Mouse (Mus musculus): ENCODE results near the gene Adap1. TPM values are rescaled to one million over a fixed set of nuclear protein-coding genes. Genes with fewer than 3 reads are reported as not detected.
A peak's percentile ranks its signal among the peaks of the same experiment; 100 is the strongest.

Gene Adap1
- 65.0 and 72.4 TPM in 2 replicates for total RNA-seq (2012; rRNA removed)

GRCm38 (mm10) chr5:139325395-139325966 lies at the start of gene Adap1:
Adap1 (minus strand) TSS chr5:139325622.
- Histone ChIP-seq H3K9ac (ENCODE audit: insufficient read depth, low read depth, low read length, poor library complexity, severe bottlenecking) (peak within 1 kb of the TSS; percentile 85), H3K4me1 (ENCODE audit: control insufficient read depth in 2 of 2, insufficient read depth in 2 of 2, low read length in 2 of 2, poor library complexity in 1 of 2) (peaks cover 0 to 13% of the 10 kb centered on the region in 2 experiments; a peak in 1 of 4 replicates), H3K27ac (ENCODE audit: insufficient read depth, low read depth, low read length, poor library complexity, severe bottlenecking) (peak within 1 kb of the TSS; percentile 64), H3K9me3 (ENCODE audit: control insufficient read depth, insufficient read depth, low read depth, low read length) (no peaks in the 10 kb centered on the region), H3K4me3 (ENCODE audit: insufficient read depth in 1 of 2, low read depth in 1 of 2, low read length in 2 of 2, poor library complexity in 1 of 2, severe bottlenecking in 1 of 2) (peak within 1 kb of the TSS; percentile 80 to 92), H3K36me3 (ENCODE audit: control insufficient read depth, insufficient read depth, low read length, poor library complexity, severe bottlenecking) (no peaks in the 10 kb centered on the region)
- TF ChIP-seq HCFC1 (IDR thresholded peaks at IDR 0.05; ENCODE audit: borderline replicate concordance, insufficient read depth, low read length): no peak
- TF ChIP-seq ZC3H11A (IDR thresholded peaks at IDR 0.05; ENCODE audit: borderline replicate concordance, low read depth, low read length): no peak
- TF ChIP-seq CHD2 (IDR thresholded peaks at IDR 0.05; ENCODE audit: low read depth, low read length): no peak
- no peak for TF ChIP-seq MAFK (IDR thresholded peaks at IDR 0.05; ENCODE audit: insufficient read depth, low read depth, low read length)
- no peak for TF ChIP-seq ZNF384 (IDR thresholded peaks at IDR 0.05; ENCODE audit: low read depth, low read length)
- peak; percentile 81 for DNase-seq (ENCODE audit: low read depth, low spot score)
- in situ Hi-C loops (cut with MboI; ENCODE audit: low sequenced_read_pairs in 2 of 2, unreplicated experiment in 2 of 2): no loop called here

- no peaks in the 10 kb centered on the region for H3K36me3 ChIP-seq (ENCODE audit: control insufficient read depth, insufficient read depth, low read length, poor library complexity, severe bottlenecking)
Measured at GRCm38 (mm10) chr5:139374841-139375240, 49.4 kb upstream of the Adap1 start.

DNA sequence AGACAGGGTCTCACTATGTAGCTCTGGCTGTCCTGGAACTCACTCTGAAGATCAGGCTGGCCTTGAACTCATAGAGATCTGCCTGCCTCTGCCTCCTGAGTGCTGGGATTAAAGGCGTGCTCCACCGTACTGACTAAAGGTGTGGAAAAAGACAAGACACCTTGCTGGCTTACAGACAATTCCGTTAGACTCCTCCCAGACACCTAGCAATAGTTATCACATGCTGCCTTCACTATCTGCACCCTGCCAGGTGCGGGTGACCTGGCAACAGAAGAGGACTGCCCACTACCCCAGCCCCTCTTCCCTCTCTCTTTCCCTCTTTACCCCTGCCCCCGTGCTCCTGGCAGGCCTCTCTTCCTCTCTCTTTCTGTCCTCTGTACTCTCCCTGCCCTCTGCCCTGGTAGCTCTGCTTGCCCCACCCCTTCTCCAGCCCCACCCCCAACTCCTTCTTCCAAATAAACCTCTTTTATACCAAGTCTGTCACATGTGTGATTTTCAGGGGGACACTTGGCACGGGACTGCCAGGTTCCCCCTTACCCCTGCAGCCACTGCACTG lies 48.5 kb upstream of the Adap1 start:
- Histone ChIP-seq H3K9me3 (ENCODE audit: control insufficient read depth, insufficient read depth, low read depth, low read length) (no peaks in the 10 kb centered on the region), H3K4me3 (ENCODE audit: insufficient read depth in 1 of 2, low read depth in 1 of 2, low read length in 2 of 2, poor library complexity in 1 of 2, severe bottlenecking in 1 of 2) (no peak overlapping the region), H3K4me1 (ENCODE audit: control insufficient read depth in 2 of 2, insufficient read depth in 2 of 2, low read length in 2 of 2, poor library complexity in 1 of 2) (peaks cover 2 to 20% of the 10 kb centered on the region in 2 experiments; a peak in 3 of 4 replicates), H3K9ac (ENCODE audit: insufficient read depth, low read depth, low read length, poor library complexity, severe bottlenecking) (no peak overlapping the region), H3K36me3 (ENCODE audit: control insufficient read depth, insufficient read depth, low read length, poor library complexity, severe bottlenecking) (no peaks in the 10 kb centered on the region), H3K27ac (ENCODE audit: insufficient read depth, low read depth, low read length, poor library complexity, severe bottlenecking) (no peak overlapping the region)
- TF ChIP-seq ZNF384 (IDR thresholded peaks at IDR 0.05; ENCODE audit: low read depth, low read length) (no peak), ZC3H11A (IDR thresholded peaks at IDR 0.05; ENCODE audit: borderline replicate concordance, low read depth, low read length) (no peak)
- in situ Hi-C loops (cut with MboI; ENCODE audit: low sequenced_read_pairs in 2 of 2, unreplicated experiment in 2 of 2): no loop called here
- no peak for DNase-seq (ENCODE audit: low read depth, low spot score)

More at GRCm38 (mm10) chr5:139374841-139375240, 49.4 kb upstream of the Adap1 start:
- no peak overlapping the region for H3K4me3 ChIP-seq (ENCODE audit: insufficient read depth in 1 of 2, low read depth in 1 of 2, low read length in 2 of 2, poor library complexity in 1 of 2, severe bottlenecking in 1 of 2)
- no peaks in the 10 kb centered on the region for H3K9me3 ChIP-seq (ENCODE audit: control insufficient read depth, insufficient read depth, low read depth, low read length)
- H3K4me1 ChIP-seq (ENCODE audit: control insufficient read depth in 2 of 2, insufficient read depth in 2 of 2, low read length in 2 of 2, poor library complexity in 1 of 2): peaks cover 5 to 25% of the 10 kb centered on the region in 2 experiments
- DNase-seq (ENCODE audit: low read depth, low spot score): no peak
- TF ChIP-seq MAFK (IDR thresholded peaks at IDR 0.05; ENCODE audit: insufficient read depth, low read depth, low read length) (peak; percentile 59; the same call in 1 of the 2 replicates), HCFC1 (IDR thresholded peaks at IDR 0.05; ENCODE audit: borderline replicate concordance, insufficient read depth, low read length) (no peak)
- no peak overlapping the region for H3K27ac ChIP-seq (ENCODE audit: insufficient read depth, low read depth, low read length, poor library complexity, severe bottlenecking)
- H3K9ac ChIP-seq (ENCODE audit: insufficient read depth, low read depth, low read length, poor library complexity, severe bottlenecking): no peak overlapping the region
- in situ Hi-C loops (cut with MboI; ENCODE audit: low sequenced_read_pairs in 2 of 2, unreplicated experiment in 2 of 2): no loop called here

GRCm38 (mm10) chr5:139373126-139373525 lies 47.7 kb upstream of the Adap1 start:
- H3K4me1 ChIP-seq (ENCODE audit: control insufficient read depth in 2 of 2, insufficient read depth in 2 of 2, low read length in 2 of 2, poor library complexity in 1 of 2): peaks cover 2 to 18% of the 10 kb centered on the region in 2 experiments; a peak in 3 of 4 replicates
- no peak overlapping the region for H3K4me3 ChIP-seq (ENCODE audit: insufficient read depth in 1 of 2, low read depth in 1 of 2, low read length in 2 of 2, poor library complexity in 1 of 2, severe bottlenecking in 1 of 2)
- no peaks in the 10 kb centered on the region for H3K36me3 ChIP-seq (ENCODE audit: control insufficient read depth, insufficient read depth, low read length, poor library complexity, severe bottlenecking)
- no peak overlapping the region for H3K27ac ChIP-seq (ENCODE audit: insufficient read depth, low read depth, low read length, poor library complexity, severe bottlenecking)
- H3K9me3 ChIP-seq (ENCODE audit: control insufficient read depth, insufficient read depth, low read depth, low read length): no peaks in the 10 kb centered on the region
- no peak for DNase-seq (ENCODE audit: low read depth, low spot score)
- in situ Hi-C loops (cut with MboI; ENCODE audit: low sequenced_read_pairs in 2 of 2, unreplicated experiment in 2 of 2): no loop called here
- TF ChIP-seq ZC3H11A (IDR thresholded peaks at IDR 0.05; ENCODE audit: borderline replicate concordance, low read depth, low read length): no peak
- no peak overlapping the region for H3K9ac ChIP-seq (ENCODE audit: insufficient read depth, low read depth, low read length, poor library complexity, severe bottlenecking)

Data from ES-E14 (cell line).